Mouse (Mus musculus): Measurements from ENCODE around the gene Tekt5.

DNA sequence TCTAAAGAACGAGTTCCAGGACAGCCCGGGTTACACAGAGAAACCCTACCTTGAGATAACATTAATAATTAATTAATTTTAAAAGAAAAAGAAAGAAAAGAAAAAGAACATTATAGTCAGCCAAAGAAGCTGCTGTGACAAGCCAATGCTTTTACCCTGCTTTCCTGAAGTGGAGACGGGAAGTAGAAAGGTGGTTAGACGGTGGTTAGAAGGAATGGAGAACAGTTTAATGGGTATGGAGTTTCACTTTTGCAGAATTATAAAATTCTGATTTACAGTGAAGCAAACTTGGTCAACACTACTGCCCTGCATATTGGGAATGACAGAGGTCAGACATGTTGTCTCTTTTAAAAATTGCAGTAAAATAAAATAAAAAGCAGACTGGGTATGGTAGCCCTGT lies 46.5 kb upstream of the Tekt5 start:
- TF ChIP-seq CTCF (IDR thresholded peaks at IDR 0.05; ENCODE audit: control insufficient read depth, insufficient read depth, low read length) = no peak
- TF ChIP-seq POLR2A (IDR thresholded peaks at IDR 0.05; ENCODE audit: borderline replicate concordance, control insufficient read depth, low read depth, low read length) = no peak

Measured in bone marrow, adult 2 months (tissue).